Mouse (Mus musculus) ES-Bruce4 (cell line): ENCODE measurements around the gene Rora.

Experiments used
- CTCF ChIP-seq: IDR thresholded peaks from one replicate; pipeline ENCODE4 v1.8.1; 2011; ENCODE audit warnings: low read depth, low read length
- EP300 ChIP-seq: IDR thresholded peaks from 2 replicates; pipeline ENCODE4 v1.6.1; 2011; ENCODE audit warnings: low read depth, low read length; ENCODE audit not compliant: insufficient read depth
- POLR2A ChIP-seq: IDR thresholded peaks from one replicate; pipeline ENCODE4 v1.8.1; 2011; ENCODE audit warnings: low read length; ENCODE audit not compliant: insufficient read depth

DNA sequence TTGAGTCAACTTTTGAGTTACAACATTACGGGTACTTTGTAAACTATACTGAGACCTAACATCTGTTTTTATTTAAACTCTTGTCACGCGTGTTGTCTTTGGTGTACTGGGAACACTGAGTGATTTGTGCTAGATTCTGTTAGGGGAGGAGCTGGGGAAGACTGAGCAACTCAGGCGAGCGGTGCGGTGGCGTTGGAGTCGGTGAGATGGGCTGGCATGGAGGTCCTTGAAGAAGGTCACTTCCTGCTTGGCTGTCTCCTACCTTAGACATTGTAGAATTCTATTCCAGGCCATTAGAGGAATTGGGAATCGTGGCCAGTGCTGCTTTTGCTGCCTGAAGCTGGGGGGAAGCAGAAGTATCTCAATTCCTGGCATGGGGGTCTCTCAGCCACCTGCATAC, 162.3 kb downstream of the Rora start:
- TF ChIP-seq POLR2A = no peak
- TF ChIP-seq CTCF = no peak
- TF ChIP-seq EP300 = no peak
